Comparison of ENCODE assay signal across 8 mouse cellular contexts in genomic region chr13:24761083-24761402, GRCm38 (mm10). TPM values are rescaled to one million over a fixed set of nuclear protein-coding genes. Genes with fewer than 3 reads are reported as not detected.
A peak's percentile ranks its signal among the peaks of the same experiment; 100 is the strongest.
DNase-seq lines count a peak whose midpoint lies in the region; ATAC-seq lines count a peak whose summit lies in the region.

No protein-coding gene starts in this region.

- peak overlapping the region; percentile 82 for H3K4me2 ChIP-seq in heart, embryonic 16.5 days (ENCODE audit: low read depth, low read length)
- H3K4me2 ChIP-seq in hindbrain, embryonic 13.5 days: peak overlapping the region; percentile 61

- WGBS in heart, embryonic 16.5 days: 3% methylated on average over 10 of the region's 10 CpGs
- 7% methylated on average over 10 of the region's 10 CpGs for WGBS in hindbrain, embryonic 13.5 days
- WGBS in midbrain, embryonic 10.5 days: 8% methylated on average over 10 of the region's 10 CpGs

- intact Hi-C loops in left cerebral cortex, postnatal 10 days (cut with DNase I): no loop called here

- H3K4me3 ChIP-seq in heart, embryonic 16.5 days (ENCODE audit: low read length): peak overlapping the region; percentile 98
- H3K4me3 ChIP-seq in hindbrain, embryonic 13.5 days: peak overlapping the region; percentile 75
- peak overlapping the region; percentile 96 for H3K4me3 ChIP-seq in midbrain, embryonic 10.5 days

- no peaks in the 10 kb centered on the region for H3K27me3 ChIP-seq in heart, embryonic 16.5 days (ENCODE audit: control insufficient read depth, insufficient read depth, low read length)
- H3K27me3 ChIP-seq in hindbrain, embryonic 13.5 days: no peaks in the 10 kb centered on the region
- H3K27me3 ChIP-seq in midbrain, embryonic 10.5 days (ENCODE audit: low read depth, poor library complexity, severe bottlenecking): no peaks in the 10 kb centered on the region

- no peak for ATAC-seq in heart, embryonic 16.5 days (replicated peaks; ENCODE audit: extremely low read depth, insufficient read depth, low FRiP score)
- peak; percentile 2 for ATAC-seq in activated CD4-positive, CD25-positive, alpha-beta regulatory T cell, adult 4 months
- ATAC-seq in hindbrain, embryonic 13.5 days (ENCODE audit: low FRiP score): no peak
- no peak for ATAC-seq in CD4-positive, CD25-positive, alpha-beta regulatory T cell, adult 4 months

- H3K27ac ChIP-seq in heart, embryonic 16.5 days (ENCODE audit: low read length): peak overlapping the region; percentile 98
- no peak overlapping the region for H3K27ac ChIP-seq in hindbrain, embryonic 13.5 days
- H3K27ac ChIP-seq in midbrain, embryonic 10.5 days (replicated peaks): peak overlapping the region; percentile 99

- peaks cover 21% of the 10 kb centered on the region for H3K36me3 ChIP-seq in heart, embryonic 16.5 days (ENCODE audit: control insufficient read depth, insufficient read depth)
- 0 out of 2 replicates have a peak, but pooled peaks cover 2% of the 10 kb centered on the region for H3K36me3 ChIP-seq in hindbrain, embryonic 13.5 days
- H3K36me3 ChIP-seq in midbrain, embryonic 10.5 days: peaks cover 43% of the 10 kb centered on the region

- peak overlapping the region; percentile 93 for H3K9ac ChIP-seq in heart, embryonic 16.5 days (ENCODE audit: low read length)
- H3K9ac ChIP-seq in hindbrain, embryonic 13.5 days: peak overlapping the region; percentile 65

- no peaks in the 10 kb centered on the region for H3K9me3 ChIP-seq in heart, embryonic 16.5 days (replicated peaks; ENCODE audit: control insufficient read depth, low read length)
- no peaks in the 10 kb centered on the region for H3K9me3 ChIP-seq in hindbrain, embryonic 13.5 days
- no peaks in the 10 kb centered on the region for H3K9me3 ChIP-seq in midbrain, embryonic 10.5 days (replicated peaks)

- DNase-seq in heart, adult 18-20 months: no peak
- DNase-seq in midbrain, embryonic 10.5 days (ENCODE audit: low spot score): no peak
- DNase-seq in embryo, embryonic 10.5 days (ENCODE audit: low spot score): no peak
- DNase-seq in left cerebral cortex, postnatal 10 days (ENCODE audit: extremely low spot score in 1 of 2, low spot score in 2 of 2): no peak

- H3K4me1 ChIP-seq in heart, embryonic 16.5 days (ENCODE audit: control insufficient read depth, insufficient read depth, low read length): peaks cover 15% of the 10 kb centered on the region
- peaks cover 5% of the 10 kb centered on the region for H3K4me1 ChIP-seq in hindbrain, embryonic 13.5 days (replicated peaks)
- peaks cover 24% of the 10 kb centered on the region for H3K4me1 ChIP-seq in midbrain, embryonic 10.5 days

RNA-seq across cellular contexts. Expression of gene Gmnn, which starts 0.7 kb away (rescaled TPM):
- polyA plus RNA-seq in heart, embryonic 16.5 days (2015; fragmentation: Nextera tagmentation; extraction: Ambion mirVana): 108 and 118 TPM in 2 replicates
- 10 to 100 TPM; 61.0 to 65.8 TPM for total RNA-seq in heart, adult 18-20 months (2021)
- polyA plus RNA-seq in activated CD4-positive, CD25-positive, alpha-beta regulatory T cell, adult 4 months (2017; shearing (Covaris generic)): 10 to 100 TPM; 47.8 to 61.4 TPM
- 28.0 and 28.1 TPM in 2 replicates for polyA plus RNA-seq in hindbrain, embryonic 13.5 days (2015; fragmentation: Nextera tagmentation; extraction: Ambion mirVana)
- polyA plus RNA-seq in midbrain, embryonic 10.5 days (2016; fragmentation: Nextera tagmentation; extraction: Ambion mirVana): 154 and 186 TPM in 2 replicates
- polyA plus RNA-seq in CD4-positive, CD25-positive, alpha-beta regulatory T cell, adult 4 months (2017; shearing (Covaris generic)): 10 to 100 TPM; 26.7 to 30.0 TPM
- 1 to 10 TPM; 3.8 to 4.0 TPM for total RNA-seq in left cerebral cortex, postnatal 10 days (2021)

RNA-seq across cellular contexts. Expression of gene Armh2, which starts 20.0 kb away (rescaled TPM):
- not detected in 2 replicates for polyA plus RNA-seq in heart, embryonic 16.5 days (2015; fragmentation: Nextera tagmentation; extraction: Ambion mirVana)
- total RNA-seq in heart, adult 18-20 months (2021): not detected
- polyA plus RNA-seq in activated CD4-positive, CD25-positive, alpha-beta regulatory T cell, adult 4 months (2017; shearing (Covaris generic)): not detected
- not detected in 2 replicates for polyA plus RNA-seq in hindbrain, embryonic 13.5 days (2015; fragmentation: Nextera tagmentation; extraction: Ambion mirVana)
- polyA plus RNA-seq in midbrain, embryonic 10.5 days (2016; fragmentation: Nextera tagmentation; extraction: Ambion mirVana): not detected in 2 replicates
- under 1 TPM in 1 of 2 experiments, not detected in 1; 0.38 TPM for polyA plus RNA-seq in CD4-positive, CD25-positive, alpha-beta regulatory T cell, adult 4 months (2017; shearing (Covaris generic))
- total RNA-seq in left cerebral cortex, postnatal 10 days (2021): not detected

RNA-seq across cellular contexts. Expression of gene BC005537, which starts 40.4 kb away (rescaled TPM):
- 12.6 and 13.5 TPM in 2 replicates for polyA plus RNA-seq in heart, embryonic 16.5 days (2015; fragmentation: Nextera tagmentation; extraction: Ambion mirVana)
- total RNA-seq in heart, adult 18-20 months (2021): 100 to 1,000 TPM; 132 to 137 TPM
- polyA plus RNA-seq in activated CD4-positive, CD25-positive, alpha-beta regulatory T cell, adult 4 months (2017; shearing (Covaris generic)): 10 to 100 TPM; 32.0 to 44.4 TPM
- polyA plus RNA-seq in hindbrain, embryonic 13.5 days (2015; fragmentation: Nextera tagmentation; extraction: Ambion mirVana): 22.6 and 23.4 TPM in 2 replicates
- 8.3 and 10.4 TPM in 2 replicates for polyA plus RNA-seq in midbrain, embryonic 10.5 days (2016; fragmentation: Nextera tagmentation; extraction: Ambion mirVana)
- polyA plus RNA-seq in CD4-positive, CD25-positive, alpha-beta regulatory T cell, adult 4 months (2017; shearing (Covaris generic)): 10 to 100 TPM; 24.0 to 51.6 TPM
- 100 to 1,000 TPM; 224 TPM for total RNA-seq in left cerebral cortex, postnatal 10 days (2021)
